Mouse (Mus musculus) embryo, embryonic 10.5 days (tissue): ENCODE results near the gene Vmn1r222.
A peak's percentile ranks its signal among the peaks of the same experiment; 100 is the strongest.
"Not testable (repeated sequence)": the region's sequence is repeated elsewhere in the genome, so short reads cannot be mapped to it uniquely, and the experiment has no call there.

ENCODE experiments used
- DNase-seq: peaks from one replicate; pipeline ENCODE4 v3.0.0-alpha.2; 2015; ENCODE audit warnings: low spot score

The Vmn1r222 gene

GRCm38 (mm10) chr13:23235847-23236246 is at the start of gene Vmn1r222:
Vmn1r222 (minus strand) TSS chr13:23235947.
- not testable (repeated sequence) for DNase-seq

- DNase-seq, result peak; percentile 89
Observed at GRCm38 (mm10) chr13:23285191-23285920, 49.6 kb upstream of the Vmn1r222 start.

- DNase-seq, result no peak
Observed at GRCm38 (mm10) chr13:23279992-23280391, 44.2 kb upstream of the Vmn1r222 start.

- no peak for DNase-seq
Observed at GRCm38 (mm10) chr13:23279576-23279975, 43.8 kb upstream of the Vmn1r222 start.

- DNase-seq, result peak; percentile 89
Observed at GRCm38 (mm10) chr13:23270321-23271101, 34.8 kb upstream of the Vmn1r222 start.

GRCm38 (mm10) chr13:23269681-23270080 is 33.9 kb upstream of the Vmn1r222 start:
- peak; percentile 54 for DNase-seq

GRCm38 (mm10) chr13:23269127-23269526 is 33.4 kb upstream of the Vmn1r222 start:
- peak; percentile 58 for DNase-seq

GRCm38 (mm10) chr13:23268606-23269005 is 32.9 kb upstream of the Vmn1r222 start:
- DNase-seq, result not testable (repeated sequence)

- DNase-seq, result no peak
Observed at GRCm38 (mm10) chr13:23258546-23259048, 22.9 kb upstream of the Vmn1r222 start.

- not testable (repeated sequence) for DNase-seq
Observed at GRCm38 (mm10) chr13:23246834-23247233, 11.1 kb upstream of the Vmn1r222 start, which contains the start of gene Vmn1r223. Vmn1r223 (plus strand) TSS chr13:23247134.

- not testable (repeated sequence) for DNase-seq
Observed at GRCm38 (mm10) chr13:23213827-23214226, 21.9 kb downstream of the Vmn1r222 start, which contains the start of gene Vmn1r221. Vmn1r221 (plus strand) TSS chr13:23214127.

- DNase-seq, result not testable (repeated sequence)
Observed at GRCm38 (mm10) chr13:23203885-23204284, 31.9 kb downstream of the Vmn1r222 start.

- no peak for DNase-seq
Observed at GRCm38 (mm10) chr13:23187875-23188274, 47.9 kb downstream of the Vmn1r222 start, which contains the start of gene Vmn1r220. Vmn1r220 (minus strand) TSS chr13:23187975.
